Mouse (Mus musculus): ENCODE results near the gene Atrn. TPM values are rescaled to one million over a fixed set of nuclear protein-coding genes. Genes with fewer than 3 reads are reported as not detected.

Gene Atrn
- total RNA-seq, 2 experiments from 2014 or later = 12.8 to 13.1 TPM

Small RNA genes within 50 kb of the gene (microRNA-seq; reads per million reads assigned to microRNA genes)
- 0 reads per million in 2 experiments for gene Mir6973b (ENCODE audit: borderline replicate concordance in 2 of 2)

Other genes starting within 250 kb of the Atrn start
- gene Ddrgk1, start 241.8 kb upstream of the Atrn start, total RNA-seq (2021) = 100 to 1,000 TPM in 1 of 2 experiments, 10 to 100 TPM in 1; 84.6 to 103 TPM
- 10 to 100 TPM; 11.9 to 13.3 TPM for gene Itpa, start 238.9 kb upstream of the Atrn start, total RNA-seq (2021)
- gene Slc4a11, start 209.0 kb upstream of the Atrn start, total RNA-seq (2021) = under 1 TPM in 1 of 2 experiments, not detected in 1; 0.35 TPM
- gene 4930402H24Rik, start 89 bp upstream of the Atrn start, total RNA-seq (2021) = 1 to 10 TPM; 5.1 to 7.6 TPM
- gene Gfra4, start 136.6 kb downstream of the Atrn start, total RNA-seq (2021) = 1 to 10 TPM; 1.8 to 3.2 TPM
- 1 to 10 TPM; 1.7 to 4.7 TPM for gene Adam33, start 157.3 kb downstream of the Atrn start, total RNA-seq (2021)
- gene Siglec1, start 180.3 kb downstream of the Atrn start, total RNA-seq (2021) = 1 to 10 TPM in 1 of 2 experiments, under 1 TPM in 1; 0.64 to 1.2 TPM
- gene Hspa12b, start 220.8 kb downstream of the Atrn start, total RNA-seq (2021) = 10 to 100 TPM; 14.5 to 16.6 TPM
- not detected for gene Gm11037, start 227.0 kb downstream of the Atrn start, total RNA-seq (2021)